Mouse (Mus musculus) right cerebral cortex, postnatal 14 days (tissue): ENCODE results near the gene Hdac4.

Source experiments
- DNase-seq: peaks from one replicate; pipeline ENCODE4 v3.0.0; 2022

Gene Hdac4

DNA sequence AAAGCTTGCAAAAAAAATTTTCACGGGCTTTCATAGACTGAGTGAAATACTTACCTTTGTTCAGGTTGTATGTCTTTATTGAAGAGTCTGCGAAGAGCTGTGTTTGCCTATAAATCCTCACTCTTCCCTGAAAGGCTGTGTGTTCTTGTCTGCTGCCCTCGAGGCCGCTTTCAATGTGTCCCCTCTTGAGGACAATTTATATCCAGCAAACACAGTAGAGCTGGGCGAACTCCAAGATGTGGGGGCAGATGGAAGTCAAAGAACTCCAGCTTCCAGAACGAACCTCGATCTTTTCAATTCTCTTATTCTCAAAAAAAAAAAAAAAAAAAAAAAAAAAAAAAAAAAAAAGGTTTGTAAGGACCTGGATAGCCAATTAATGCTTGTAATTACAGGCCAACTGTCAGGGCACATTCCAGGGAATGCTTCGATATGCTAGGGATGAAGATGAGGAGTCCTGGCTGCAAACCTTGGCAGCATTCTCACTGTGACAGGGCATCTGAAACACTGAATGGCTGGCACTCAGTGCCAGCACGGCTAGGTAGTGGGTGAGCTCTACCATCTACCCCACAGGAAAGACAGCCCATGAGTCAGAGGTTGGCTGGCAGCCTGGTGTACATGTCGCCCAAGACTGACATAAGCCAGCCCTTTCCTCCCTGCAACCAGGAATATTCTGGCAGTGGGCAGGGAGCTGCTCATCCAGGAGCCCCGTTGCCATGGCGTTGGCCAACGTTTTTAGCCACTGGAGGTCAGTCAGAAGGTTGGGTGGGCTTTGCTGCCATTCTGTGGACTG is at the start of gene Hdac4:
Hdac4 (minus strand) TSS at position 340 of the 790 bp plus-strand sequence.
- DNase-seq, result peak; percentile 33

DNA sequence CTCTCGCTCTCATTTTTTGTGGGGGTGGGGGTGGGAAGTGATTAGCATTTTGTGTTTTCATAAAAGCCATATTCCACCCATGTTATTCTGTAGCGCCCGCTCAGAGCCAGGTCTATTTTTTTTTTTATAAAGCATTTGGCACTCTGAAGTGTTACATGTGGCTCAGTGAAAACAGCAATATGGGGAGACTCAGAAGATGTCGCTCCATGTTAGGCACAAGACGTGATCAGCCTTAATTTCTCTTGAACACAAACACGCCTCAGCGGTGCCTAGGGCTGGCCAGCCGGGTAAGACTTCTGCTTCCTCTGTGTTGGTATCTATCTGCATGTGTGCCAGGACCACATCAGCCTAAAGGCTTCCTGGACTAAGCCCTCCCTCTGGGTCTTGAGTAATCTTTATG is 48.0 kb upstream of the Hdac4 start:
- DNase-seq, result no peak

- no peak for DNase-seq
Measured at GRCm38 (mm10) chr1:92240072-92240471, 44.6 kb upstream of the Hdac4 start.

- no peak for DNase-seq
Measured at GRCm38 (mm10) chr1:92235600-92235999, 40.1 kb upstream of the Hdac4 start.

GRCm38 (mm10) chr1:92225297-92225696 is 29.8 kb upstream of the Hdac4 start:
- DNase-seq, result no peak

- peak; percentile 18 for DNase-seq
Measured at GRCm38 (mm10) chr1:92223956-92224891, 28.7 kb upstream of the Hdac4 start.

DNA sequence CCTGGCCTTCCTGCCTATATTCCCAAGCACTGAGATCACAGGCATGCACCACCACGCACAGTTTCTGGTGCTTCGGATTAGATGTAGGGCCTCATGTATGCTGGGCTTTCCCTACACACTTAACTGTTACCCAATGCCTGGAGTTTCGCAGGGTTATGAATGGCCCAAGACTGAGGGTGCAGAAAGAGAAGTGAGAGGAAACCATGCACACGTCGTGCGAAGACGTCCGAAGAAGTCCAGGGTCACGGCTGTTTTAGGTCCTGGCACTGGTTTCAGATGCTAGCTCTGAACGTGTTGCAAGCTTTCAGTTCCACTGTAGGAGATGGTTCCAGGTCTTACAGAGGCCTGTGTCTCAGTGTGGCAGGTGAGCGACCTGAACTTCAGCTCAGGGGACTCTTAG is 21.2 kb upstream of the Hdac4 start:
- no peak for DNase-seq

- no peak for DNase-seq
Measured at GRCm38 (mm10) chr1:92215996-92216630, 20.6 kb upstream of the Hdac4 start.

DNA sequence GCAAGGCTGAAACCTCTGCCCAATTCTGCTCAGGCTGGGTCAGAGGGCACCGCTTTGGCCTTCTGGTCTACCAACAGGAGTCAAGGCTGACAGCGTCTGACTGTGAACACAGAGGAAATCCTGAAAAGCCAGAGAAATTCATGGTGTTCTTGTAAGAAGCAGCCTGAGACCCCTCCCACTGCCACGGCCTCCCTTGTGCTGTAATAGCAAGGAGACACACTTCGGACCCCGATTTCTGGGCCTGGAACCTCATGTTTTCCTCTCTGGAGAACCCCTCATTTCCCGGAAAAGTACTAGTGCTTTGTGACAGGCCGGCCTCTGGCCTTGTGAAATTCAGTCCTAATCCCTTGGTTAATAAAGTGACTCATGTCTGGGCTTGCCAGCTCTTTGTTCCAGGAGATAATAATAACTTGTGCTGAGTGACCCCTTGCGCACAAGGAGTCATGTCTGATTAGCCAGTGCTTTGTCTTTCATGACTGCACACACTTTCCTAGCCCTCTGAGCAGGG is 19.7 kb upstream of the Hdac4 start:
- no peak for DNase-seq

GRCm38 (mm10) chr1:92212003-92212750 is 16.7 kb upstream of the Hdac4 start:
- DNase-seq, result peak; percentile 39

DNA sequence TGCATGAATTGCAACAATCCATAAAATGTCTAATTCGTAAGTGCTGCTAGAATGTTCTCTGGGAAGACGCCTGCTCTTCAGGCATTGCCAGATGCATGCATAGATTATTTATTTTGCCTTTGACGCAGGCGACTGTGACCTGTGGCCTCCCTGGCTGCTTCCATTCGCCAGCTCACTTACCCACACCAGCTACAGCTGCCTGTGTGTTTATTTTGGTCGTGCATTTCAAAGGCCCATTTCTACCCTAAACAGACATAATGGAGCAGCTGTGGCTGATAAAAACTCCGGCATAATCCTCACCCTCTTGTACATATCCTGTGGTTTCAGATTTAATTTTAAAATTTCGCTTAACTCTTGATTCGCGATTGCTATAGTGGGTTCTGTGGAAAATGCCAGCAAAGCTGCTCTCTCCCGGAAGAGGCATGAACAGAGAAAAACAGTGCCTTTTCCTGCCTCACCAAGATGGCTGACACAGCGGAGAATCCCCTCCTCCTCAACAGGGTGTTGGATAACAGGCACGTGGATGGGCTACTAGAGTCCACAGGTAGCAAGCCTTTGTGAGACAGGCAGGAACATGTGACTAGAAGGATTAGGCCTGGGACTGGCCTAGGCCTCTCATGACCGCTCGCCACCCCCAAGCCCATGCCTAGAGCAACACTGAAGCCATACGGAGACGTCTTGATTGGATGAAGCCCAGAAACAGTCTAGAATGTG is 7.3 kb upstream of the Hdac4 start:
- DNase-seq, result no peak

DNA sequence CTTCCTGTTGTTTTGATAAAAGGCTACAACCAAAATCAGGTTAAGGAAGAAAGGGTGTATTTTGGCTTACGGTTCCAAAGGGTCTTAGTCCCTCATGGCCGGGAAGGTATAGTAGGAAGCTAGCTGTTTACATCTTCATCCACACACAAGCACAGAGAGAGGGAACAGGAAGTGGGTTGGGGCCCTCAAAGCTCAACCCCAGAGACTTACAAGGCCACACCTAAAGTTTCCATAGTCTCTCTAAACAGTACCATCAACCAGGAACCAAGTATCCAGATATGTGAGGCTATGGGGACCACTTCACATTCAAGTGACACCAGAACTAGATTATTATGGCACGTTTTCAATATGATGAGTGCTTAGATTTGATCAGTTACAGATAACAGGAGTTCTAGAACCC is 5.0 kb downstream of the Hdac4 start:
- no peak for DNase-seq

GRCm38 (mm10) chr1:92187137-92187536 is 8.4 kb downstream of the Hdac4 start:
- DNase-seq, result no peak

DNA sequence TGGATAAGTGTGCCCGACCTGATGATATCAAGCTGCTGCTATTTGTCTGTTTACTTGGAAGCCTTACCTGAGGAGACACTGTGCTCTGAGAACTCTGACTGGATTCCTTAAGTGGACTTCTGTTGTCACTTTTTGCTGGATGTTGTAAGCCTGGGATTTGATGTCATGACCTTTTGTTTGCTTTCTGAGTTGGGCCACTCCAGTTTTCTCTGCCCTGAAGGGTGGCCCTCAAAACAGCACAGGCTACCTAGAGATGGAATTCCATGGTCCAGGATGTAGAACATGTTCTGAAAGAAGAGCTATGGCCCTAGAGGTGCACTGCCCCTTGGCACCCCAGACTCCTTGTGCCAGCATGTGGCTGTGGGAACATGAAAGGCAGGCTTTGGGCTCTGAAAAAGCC is 10.9 kb downstream of the Hdac4 start:
- DNase-seq, result no peak

- no peak for DNase-seq
Measured at GRCm38 (mm10) chr1:92183101-92183790, 12.3 kb downstream of the Hdac4 start.

- no peak for DNase-seq
Measured at GRCm38 (mm10) chr1:92181970-92182369, 13.5 kb downstream of the Hdac4 start.

GRCm38 (mm10) chr1:92180141-92181137 is 15.1 kb downstream of the Hdac4 start:
- DNase-seq, result peak; percentile 100

DNA sequence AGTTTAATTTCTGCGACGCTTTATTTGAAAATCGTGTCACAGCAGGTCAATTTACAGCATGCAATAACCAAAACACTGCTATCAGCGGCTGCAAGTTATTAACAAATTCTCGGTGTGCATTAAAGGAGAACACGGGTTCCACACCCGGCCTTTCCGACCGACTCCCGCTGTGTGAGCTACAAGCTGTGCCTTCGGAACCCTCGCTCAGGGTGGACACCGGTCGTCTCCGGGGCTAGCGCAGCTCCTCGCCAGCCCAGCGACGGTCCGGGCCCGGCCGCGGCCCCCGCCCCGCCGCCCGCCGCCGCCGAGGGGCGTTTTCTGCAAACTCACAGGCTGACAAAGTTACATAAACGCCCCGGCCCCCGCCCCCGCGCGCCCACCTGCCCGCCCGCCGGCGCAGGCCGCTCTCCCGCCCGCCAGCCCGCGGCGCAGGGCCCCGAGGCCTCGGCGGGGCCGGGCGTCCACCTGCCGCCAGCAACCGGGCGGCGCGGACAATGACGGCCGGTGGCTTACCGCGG is 16.0 kb downstream of the Hdac4 start:
- DNase-seq, result peak; percentile 57

DNA sequence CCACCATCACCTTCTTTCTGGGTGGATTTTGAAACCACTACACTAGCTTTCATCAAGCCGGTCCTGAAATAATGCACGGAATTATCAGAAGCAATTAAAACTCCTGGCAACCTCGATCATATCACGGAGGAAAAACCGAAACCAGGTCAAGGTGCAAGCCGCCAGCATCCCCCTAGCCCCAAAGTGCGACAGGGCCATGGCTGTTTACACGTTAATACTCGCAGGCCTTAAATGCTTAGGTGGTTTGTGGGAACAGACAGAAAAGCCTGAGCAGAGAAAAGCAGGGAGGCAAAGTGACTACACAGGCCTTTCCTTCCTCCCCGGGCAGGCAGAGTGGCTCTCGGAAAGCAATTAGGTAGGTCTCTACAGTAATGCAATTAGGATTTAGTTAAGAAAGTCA is 16.4 kb downstream of the Hdac4 start:
- DNase-seq, result no peak
